Mouse (Mus musculus): ENCODE measurements around the gene Paics. TPM values are rescaled to one million over a fixed set of nuclear protein-coding genes. Genes with fewer than 3 reads are reported as not detected.
"Not testable (repeated sequence)": the region's sequence is repeated elsewhere in the genome, so short reads cannot be mapped to it uniquely, and the experiment has no call there.

The Paics gene
- polyA plus RNA-seq, 1 experiment from 2014 or later: 200 TPM

- peak; percentile 21 for DNase-seq (ENCODE audit: low spot score)
Observed at GRCm38 (mm10) chr5:76950343-76951105, 583 bp upstream of the Paics start.

DNA sequence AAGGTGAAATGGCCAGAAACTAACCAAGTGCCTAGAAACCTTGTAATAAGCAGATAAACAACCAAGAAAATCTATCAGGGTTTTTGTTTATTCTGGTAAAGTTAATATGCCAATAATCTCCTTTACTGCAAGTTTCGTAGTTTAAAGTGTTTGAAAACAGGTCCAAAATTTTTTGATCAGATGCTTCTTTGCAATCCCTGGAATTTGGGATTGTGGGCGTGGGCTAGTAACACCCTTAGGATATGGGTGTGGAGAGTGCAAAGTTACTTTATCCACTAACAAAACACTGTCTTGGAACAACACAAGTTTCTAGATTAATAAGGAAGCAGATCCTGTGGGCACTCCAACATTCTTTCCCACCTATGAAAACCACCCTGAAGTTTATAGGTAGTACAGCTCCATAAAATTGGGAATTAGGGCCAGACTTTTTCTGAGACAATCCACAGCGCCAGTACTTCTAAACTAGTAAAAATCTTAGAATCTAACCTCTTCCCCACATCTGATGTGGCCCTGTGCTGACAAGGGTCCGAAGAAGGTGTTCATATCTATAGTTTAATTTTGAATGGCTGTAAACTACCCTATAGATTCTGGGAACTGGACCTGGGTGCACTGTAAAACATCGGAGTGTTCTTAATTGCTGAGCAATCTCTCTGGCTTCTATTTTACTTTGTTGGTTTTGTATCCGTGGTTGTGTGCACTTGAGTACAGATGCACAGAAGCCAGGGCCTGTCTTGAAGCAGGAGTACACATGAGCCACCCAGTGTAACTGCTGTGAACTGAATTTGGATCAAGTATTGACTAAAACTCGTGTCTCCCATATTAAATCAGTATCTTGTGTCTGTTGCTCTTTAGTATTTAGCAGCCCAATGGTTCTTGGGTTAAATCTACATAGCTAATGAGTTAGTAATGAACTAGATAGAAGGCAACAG lies 1.3 kb downstream of the Paics start:
- DNase-seq (ENCODE audit: low spot score): no peak

- no peak for DNase-seq (ENCODE audit: low spot score)
Observed at GRCm38 (mm10) chr5:76953794-76954193, 2.7 kb downstream of the Paics start.

GRCm38 (mm10) chr5:76954271-76954900 lies 3.3 kb downstream of the Paics start:
- DNase-seq (ENCODE audit: low spot score): no peak

DNA sequence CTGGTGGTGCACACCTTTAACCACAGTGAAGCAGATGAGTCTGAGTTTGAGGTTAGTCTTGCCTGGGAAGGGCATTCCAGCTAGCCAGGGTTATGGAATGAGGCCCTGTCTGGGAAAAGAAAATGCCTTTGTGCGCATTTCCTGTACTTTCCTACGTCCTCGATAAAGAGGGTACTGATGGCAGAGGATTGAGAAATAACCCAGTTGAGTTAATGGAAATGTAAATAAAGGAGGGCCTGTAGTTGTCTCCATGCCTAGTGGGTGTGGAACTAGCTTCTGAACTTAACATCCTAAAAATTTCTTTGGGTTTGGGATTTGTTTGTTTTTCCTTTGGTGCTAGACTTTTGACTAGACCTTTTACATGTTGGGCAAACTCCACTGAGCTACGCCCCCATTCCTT lies 4.4 kb downstream of the Paics start:
- no peak for DNase-seq (ENCODE audit: low spot score)

GRCm38 (mm10) chr5:76957954-76958353 lies 6.8 kb downstream of the Paics start:
- DNase-seq (ENCODE audit: low spot score): no peak

GRCm38 (mm10) chr5:76959587-76959986 lies 8.5 kb downstream of the Paics start:
- DNase-seq (ENCODE audit: low spot score): no peak

GRCm38 (mm10) chr5:76962545-76962944 lies 11.4 kb downstream of the Paics start:
- DNase-seq (ENCODE audit: low spot score): no peak

GRCm38 (mm10) chr5:76964651-76965050 lies 13.5 kb downstream of the Paics start:
- no peak for DNase-seq (ENCODE audit: low spot score)

DNA sequence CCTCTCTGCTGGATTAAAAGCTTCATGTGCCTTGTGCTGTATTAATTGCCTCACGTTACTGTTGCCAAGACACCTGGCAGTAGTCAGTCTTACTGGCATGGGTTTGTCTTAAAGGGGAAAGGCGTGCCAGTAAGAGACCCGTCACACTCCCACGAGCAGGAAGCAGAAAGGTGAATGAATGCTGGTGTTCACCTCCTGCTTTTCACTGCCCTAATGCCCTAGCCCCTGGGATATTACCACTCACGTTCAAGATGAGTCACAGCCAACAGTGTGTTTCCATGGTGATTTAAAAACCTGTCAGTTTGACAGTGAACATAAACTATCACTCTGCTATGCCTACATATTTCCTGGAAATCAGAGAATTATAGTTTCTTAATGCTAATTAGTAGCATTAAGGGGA lies 18.1 kb downstream of the Paics start:
- no peak for DNase-seq (ENCODE audit: low spot score)

DNA sequence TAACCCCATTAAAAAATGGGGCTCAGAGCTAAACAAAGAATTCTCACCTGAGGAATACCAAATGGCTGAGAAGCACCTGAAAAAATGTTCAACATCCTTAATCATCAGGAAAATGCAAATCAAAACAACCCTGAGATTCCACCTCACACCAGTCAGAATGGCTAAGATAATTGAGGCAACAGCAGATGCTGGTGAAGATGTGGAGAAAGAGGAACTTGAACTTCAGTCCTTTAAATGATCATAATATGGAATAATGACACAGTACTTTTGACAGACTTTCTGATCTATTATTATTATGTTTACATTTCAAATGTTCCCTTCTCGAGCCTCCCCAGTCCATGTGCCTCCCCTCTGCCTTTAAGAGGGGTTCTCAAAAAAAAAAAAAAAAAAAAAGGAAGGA lies 20.0 kb downstream of the Paics start:
- not testable (repeated sequence) for DNase-seq (ENCODE audit: low spot score)

GRCm38 (mm10) chr5:76973488-76973887 lies 22.4 kb downstream of the Paics start:
- DNase-seq (ENCODE audit: low spot score): no peak

GRCm38 (mm10) chr5:76974207-76974553 lies 23.1 kb downstream of the Paics start:
- DNase-seq (ENCODE audit: low spot score): no peak

DNA sequence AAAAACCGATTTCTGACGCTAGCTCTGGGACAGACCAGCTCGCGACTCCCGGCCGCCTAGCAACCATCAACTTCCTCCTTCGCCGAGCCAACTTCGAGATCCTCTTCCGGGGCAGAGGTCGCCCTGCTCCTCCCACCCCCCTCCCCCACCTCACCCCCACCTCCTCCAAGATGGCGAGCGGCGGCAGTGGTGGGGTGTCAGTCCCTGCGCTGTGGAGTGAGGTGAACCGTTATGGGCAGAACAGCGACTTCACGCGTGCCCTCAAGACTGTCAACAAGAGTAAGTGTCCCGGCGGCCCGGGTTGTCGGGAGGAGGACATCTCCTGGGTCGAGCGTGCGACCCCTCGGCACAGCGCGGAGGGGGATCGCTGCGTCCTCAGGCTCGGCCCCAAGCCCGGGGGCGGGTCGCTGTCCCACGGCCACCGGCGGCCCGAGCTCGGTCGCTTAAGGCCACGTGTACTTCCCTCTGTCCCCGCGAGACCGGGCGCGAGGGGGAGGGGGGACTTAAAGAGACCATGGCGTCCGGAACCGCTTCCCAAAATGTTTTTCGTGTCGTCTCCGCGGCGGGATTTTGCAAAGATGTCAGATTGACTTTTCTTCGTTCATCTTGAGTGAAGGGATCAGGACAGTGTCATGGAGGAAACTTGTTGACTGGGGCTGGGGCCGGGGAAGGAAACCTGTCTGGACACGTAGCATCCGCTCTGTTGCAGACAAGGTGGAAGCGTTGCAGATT lies 23.6 kb downstream of the Paics start, which contains the start of gene Srp72:
Srp72 (plus strand) TSS at position 130 of the 732 bp plus-strand sequence.
- peak; percentile 89 for DNase-seq (ENCODE audit: low spot score)

- no peak for DNase-seq (ENCODE audit: low spot score)
Observed at GRCm38 (mm10) chr5:76975736-76976135, 24.6 kb downstream of the Paics start.

GRCm38 (mm10) chr5:76984015-76984414 lies 32.9 kb downstream of the Paics start:
- DNase-seq (ENCODE audit: low spot score): no peak

- no peak for DNase-seq (ENCODE audit: low spot score)
Observed at GRCm38 (mm10) chr5:76990789-76991188, 39.7 kb downstream of the Paics start.

DNA sequence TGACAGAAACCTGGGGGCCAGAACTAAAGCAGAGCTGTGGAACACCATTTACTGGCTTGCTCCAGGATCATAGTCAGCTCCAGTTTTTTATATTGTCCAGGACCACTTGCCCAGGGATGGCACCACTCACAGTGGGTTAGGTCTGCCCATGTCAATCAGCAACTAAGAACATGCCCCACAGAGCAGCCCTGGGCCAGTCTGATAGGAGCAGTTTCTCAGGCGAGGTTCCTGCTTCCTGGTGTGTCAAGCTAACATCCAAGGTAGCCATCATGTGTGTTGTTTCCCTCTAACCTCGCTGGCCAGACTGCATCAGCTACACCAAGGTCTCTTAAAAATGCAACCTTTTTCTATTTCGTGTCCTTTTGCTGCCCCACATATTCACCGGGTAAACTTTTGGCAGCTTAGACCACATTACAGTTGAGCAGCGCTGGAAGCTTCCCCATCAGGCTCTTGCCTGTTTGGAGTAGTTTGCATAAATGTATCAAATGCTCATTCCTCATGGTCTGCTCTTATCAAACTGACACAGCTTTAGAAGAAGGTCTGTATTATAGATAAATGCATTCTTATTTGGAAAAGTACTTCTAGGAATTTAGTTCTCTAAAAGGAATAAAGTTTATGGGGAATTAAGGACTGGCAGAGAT lies 42.2 kb downstream of the Paics start:
- DNase-seq (ENCODE audit: low spot score): no peak

DNA sequence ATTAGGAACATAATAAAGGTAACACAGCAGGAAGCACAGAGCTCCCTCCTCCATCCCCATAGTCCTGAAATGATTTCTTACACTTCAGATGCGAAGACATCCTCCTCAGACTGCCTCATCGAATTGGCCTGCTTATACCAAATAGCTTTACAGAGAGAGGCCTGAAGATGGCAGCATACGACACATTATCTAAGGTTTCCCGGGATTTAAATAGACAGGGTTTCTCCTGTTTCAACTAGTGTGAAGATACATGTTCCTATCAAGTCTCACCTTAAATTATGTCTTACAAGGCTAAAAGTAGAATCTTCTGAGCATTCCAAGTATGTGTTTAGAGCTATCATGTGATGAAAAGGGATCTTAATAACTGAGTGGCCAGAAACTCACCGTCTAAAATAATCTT lies 47.3 kb downstream of the Paics start:
- DNase-seq (ENCODE audit: low spot score): no peak

DNA sequence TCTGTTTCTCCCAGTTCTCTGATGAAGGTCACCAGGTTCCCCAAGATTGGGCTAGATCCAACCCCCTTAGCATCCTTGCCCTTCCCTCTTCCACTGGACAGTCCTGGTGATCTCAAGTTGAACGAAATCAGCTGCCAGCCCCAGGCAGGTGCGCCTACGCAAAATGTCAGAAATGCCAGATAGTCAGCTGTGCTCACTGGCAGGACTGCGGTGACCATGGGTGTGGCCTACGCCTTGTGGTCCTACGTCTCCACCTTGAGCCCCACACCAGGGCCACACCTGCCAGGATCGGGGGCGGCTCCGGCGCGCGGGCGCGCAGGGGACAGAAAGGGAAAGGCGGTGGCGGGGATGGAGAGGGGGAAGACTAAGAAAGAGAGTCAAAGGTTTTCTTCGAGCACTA lies 50.1 kb downstream of the Paics start:
- no peak for DNase-seq (ENCODE audit: low spot score)

All from thymus, postnatal 0 days (tissue).